8 mouse cellular contexts compared by ENCODE assay signal in genomic region chr7:110816037-110816436, GRCm38 (mm10). TPM values are rescaled to one million over a fixed set of nuclear protein-coding genes. Genes with fewer than 3 reads are reported as not detected.
DNase-seq lines count a peak whose midpoint lies in the region; ATAC-seq and TF ChIP-seq lines count a peak whose summit lies in the region.

No protein-coding gene starts in this region.

- H3K4me1 ChIP-seq in liver, adult 2 months (ENCODE audit: control insufficient read depth, insufficient read depth, low read length): peaks cover 7% of the 10 kb centered on the region; the same call in 1 of the 2 replicates
- peaks cover 44% of the 10 kb centered on the region for H3K4me1 ChIP-seq in liver, embryonic 12.5 days

- H3K4me2 ChIP-seq in liver, embryonic 12.5 days: no peak overlapping the region

- DNase-seq in cerebellum, adult 11 months: no peak
- DNase-seq in liver, adult 2 months (ENCODE audit: extremely low read depth, low read depth, low spot score): peak; percentile 50
- peak; percentile 76 for DNase-seq in c-Kit-positive CD71-positive TER-119-positive erythroid progenitor cells, embryonic 14.5 days (ENCODE audit: low spot score)
- peak; percentile 63 for DNase-seq in hindlimb bud, embryonic 11.5 days (ENCODE audit: extremely low spot score, low read depth, low spot score)
- peak; percentile 25 to 59 for DNase-seq in lung, adult 18-20 months
- peak; percentile 86 for DNase-seq in splenic B cell, adult 2 months (ENCODE audit: low read depth, low spot score)

- no peaks in the 10 kb centered on the region for H3K27me3 ChIP-seq in liver, adult 2 months (ENCODE audit: control insufficient read depth, insufficient read depth, low read length)
- H3K27me3 ChIP-seq in liver, embryonic 12.5 days (replicated peaks): no peaks in the 10 kb centered on the region
- no peaks in the 10 kb centered on the region for H3K27me3 ChIP-seq in splenic B cell, adult 2 months (ENCODE audit: control insufficient read depth, insufficient read depth, low read length, poor library complexity, severe bottlenecking)

- ATAC-seq in cerebellum, adult (ENCODE audit: insufficient number of reproducible peaks, low FRiP score, low TSS enrichment): peak; percentile 58; the same call in 1 of the 2 replicates
- no peak for ATAC-seq in liver, embryonic 12.5 days

- TF ChIP-seq POLR2A in liver, adult 2 months (IDR thresholded peaks at IDR 0.05; ENCODE audit: extremely low read depth, insufficient read depth, low read length): no peak

- no peak overlapping the region for H3K27ac ChIP-seq in liver, adult 2 months (replicated peaks; ENCODE audit: insufficient read depth, low read depth, low read length)
- no peak overlapping the region for H3K27ac ChIP-seq in liver, embryonic 12.5 days

- peak; percentile 40 for TF ChIP-seq CTCF in liver, adult 2 months (IDR thresholded peaks at IDR 0.05; ENCODE audit: low read depth, low read length)

- H3K9ac ChIP-seq in liver, adult 2 months (ENCODE audit: low read depth, low read length): no peak overlapping the region
- no peak overlapping the region for H3K9ac ChIP-seq in liver, embryonic 12.5 days

- no peaks in the 10 kb centered on the region for H3K9me3 ChIP-seq in liver, embryonic 12.5 days (replicated peaks)

- H3K36me3 ChIP-seq in liver, adult 2 months (ENCODE audit: control insufficient read depth, insufficient read depth, low read length): peaks cover 13% of the 10 kb centered on the region
- H3K36me3 ChIP-seq in liver, embryonic 12.5 days: peaks cover 66% of the 10 kb centered on the region
- peaks cover 7% of the 10 kb centered on the region for H3K36me3 ChIP-seq in splenic B cell, adult 2 months (ENCODE audit: control insufficient read depth, insufficient read depth, low read length, poor library complexity, severe bottlenecking)

- no peak overlapping the region for H3K4me3 ChIP-seq in liver, adult 2 months (ENCODE audit: insufficient read depth, low read depth, low read length)
- no peak overlapping the region for H3K4me3 ChIP-seq in liver, embryonic 12.5 days

- WGBS in liver, adult 2 months: 67% methylated on average over 5 of the region's 5 CpGs
- WGBS in liver, embryonic 12.5 days (ENCODE audit: insufficient replicate concordance): 71% methylated on average over 5 of the region's 5 CpGs

- H3K79me2 ChIP-seq in liver, adult 2 months (ENCODE audit: control insufficient read depth, insufficient read depth, low read length): no peaks in the 10 kb centered on the region

RNA-seq across cellular contexts. Expression of gene Rnf141, which starts 28.2 kb away (rescaled TPM):
- total RNA-seq in liver, adult 2 months (2014; rRNA removed): 63.4 and 64.1 TPM in 2 replicates
- 20.6 and 24.1 TPM in 2 replicates for polyA plus RNA-seq in liver, adult 2 months (2012; rRNA removed)
- 29.1 and 31.7 TPM in 2 replicates for polyA plus RNA-seq in liver, embryonic 12.5 days (2016; fragmentation: Nextera tagmentation; extraction: Ambion mirVana)

RNA-seq across cellular contexts. Expression of gene Lyve1, which starts 47.0 kb away (rescaled TPM):
- 6.4 and 16.8 TPM in 2 replicates for total RNA-seq in liver, adult 2 months (2014; rRNA removed)
- polyA plus RNA-seq in liver, adult 2 months (2012; rRNA removed): 4.5 and 7.8 TPM in 2 replicates
- 26.7 and 28.6 TPM in 2 replicates for polyA plus RNA-seq in liver, embryonic 12.5 days (2016; fragmentation: Nextera tagmentation; extraction: Ambion mirVana)

RNA-seq across cellular contexts. Expression of gene Ampd3, which starts 48.0 kb away (rescaled TPM):
- total RNA-seq in liver, adult 2 months (2014; rRNA removed): 0.55 and 0.67 TPM in 2 replicates
- 0.25 and 0.57 TPM in 2 replicates for polyA plus RNA-seq in liver, adult 2 months (2012; rRNA removed)
- 33.7 and 34.2 TPM in 2 replicates for polyA plus RNA-seq in liver, embryonic 12.5 days (2016; fragmentation: Nextera tagmentation; extraction: Ambion mirVana)

Comparison
In these comparisons a context has a peak if more than half of its experiments do, and no peak if none do; other contexts are left out.
1. RNA of gene Ampd3, which starts 48.0 kb away (polyA plus RNA-seq): 33.7 to 34.2 TPM in liver, embryonic 12.5 days; 0.25 to 0.57 TPM in liver, adult 2 months; every median in the first group is over 10 times any median in the second.